Mouse (Mus musculus) G1E-ER4 (cell line): ENCODE results near the gene Pax8. TPM values are rescaled to one million over a fixed set of nuclear protein-coding genes. Genes with fewer than 3 reads are reported as not detected.

Experiments used
- GATA1 ChIP-seq: IDR thresholded peaks from one replicate; pipeline ENCODE4 v1.8.0; 2012; ENCODE audit warnings: low read length, inconsistent platforms
- polyA plus RNA-seq: library from polyadenylated mRNA; stranded (reverse); fragments of >175 nt; gene quantifications from 2 replicates; pipeline ENCODE4 v1.2.3, GENCODE M21; 2012

The Pax8 gene
- not detected in 2 replicates for polyA plus RNA-seq

DNA sequence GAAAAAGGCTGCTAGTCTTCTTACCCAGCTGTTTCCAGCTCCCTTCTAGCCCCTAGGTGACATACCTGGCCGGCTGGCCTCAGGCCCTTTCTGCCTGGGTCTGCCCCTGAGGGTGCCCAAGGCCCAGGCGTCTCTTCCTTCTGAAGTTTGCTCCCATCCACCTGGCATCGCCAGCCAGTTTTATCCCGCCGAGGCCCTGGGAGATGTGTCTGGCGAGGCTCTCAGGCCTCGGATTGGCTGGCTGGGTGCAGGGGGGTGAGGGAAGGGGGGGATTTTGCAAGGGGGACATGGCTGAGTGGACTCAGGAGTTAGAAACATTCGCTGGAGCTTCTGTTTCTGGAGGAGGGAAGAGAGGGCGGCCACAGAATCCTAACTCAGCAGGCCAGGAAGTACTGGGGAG is at the start of gene Pax8:
TSS of gene Pax8 (minus strand) at position 180 of the 400 bp plus-strand sequence.
- no peak for TF ChIP-seq GATA1

DNA sequence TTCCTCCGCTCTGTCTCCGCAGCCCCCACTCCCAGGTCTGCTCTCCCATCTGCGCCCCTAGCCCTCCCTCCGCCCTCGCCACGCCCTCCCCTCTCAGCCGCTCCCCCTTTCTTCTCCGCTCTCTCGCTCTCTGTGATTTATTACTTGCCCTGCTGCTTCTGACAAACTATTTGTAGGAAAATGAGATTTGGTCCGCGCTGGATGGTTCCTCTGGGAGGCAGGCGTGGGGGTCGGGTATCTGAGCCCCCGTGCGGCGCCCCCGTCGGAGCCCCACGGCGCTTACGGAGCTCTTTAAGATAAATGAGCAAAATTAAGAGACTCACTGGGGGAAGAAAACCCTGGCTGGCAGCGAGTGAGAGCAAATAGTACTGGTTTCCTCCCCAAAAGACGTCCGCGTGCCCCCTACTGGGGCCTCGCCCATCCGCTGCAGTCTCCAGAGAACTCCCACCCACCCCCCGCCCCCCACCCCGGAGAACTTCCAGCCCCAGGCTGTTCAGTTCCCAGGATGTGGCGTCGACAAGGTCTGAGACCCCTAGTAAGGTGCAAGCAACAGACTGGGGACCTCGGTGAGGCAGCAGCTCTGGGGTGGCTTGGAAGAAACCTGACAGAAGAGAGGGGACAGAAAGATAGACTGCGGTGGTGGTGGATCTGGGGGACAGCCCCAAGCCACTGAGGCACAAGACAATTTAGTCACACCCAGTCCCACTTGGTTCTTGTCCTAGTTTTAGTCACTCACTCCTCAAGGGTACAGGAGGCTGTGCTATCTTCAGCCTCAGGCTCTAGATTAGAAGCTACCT is 46.2 kb upstream of the Pax8 start:
- no peak for TF ChIP-seq GATA1

DNA sequence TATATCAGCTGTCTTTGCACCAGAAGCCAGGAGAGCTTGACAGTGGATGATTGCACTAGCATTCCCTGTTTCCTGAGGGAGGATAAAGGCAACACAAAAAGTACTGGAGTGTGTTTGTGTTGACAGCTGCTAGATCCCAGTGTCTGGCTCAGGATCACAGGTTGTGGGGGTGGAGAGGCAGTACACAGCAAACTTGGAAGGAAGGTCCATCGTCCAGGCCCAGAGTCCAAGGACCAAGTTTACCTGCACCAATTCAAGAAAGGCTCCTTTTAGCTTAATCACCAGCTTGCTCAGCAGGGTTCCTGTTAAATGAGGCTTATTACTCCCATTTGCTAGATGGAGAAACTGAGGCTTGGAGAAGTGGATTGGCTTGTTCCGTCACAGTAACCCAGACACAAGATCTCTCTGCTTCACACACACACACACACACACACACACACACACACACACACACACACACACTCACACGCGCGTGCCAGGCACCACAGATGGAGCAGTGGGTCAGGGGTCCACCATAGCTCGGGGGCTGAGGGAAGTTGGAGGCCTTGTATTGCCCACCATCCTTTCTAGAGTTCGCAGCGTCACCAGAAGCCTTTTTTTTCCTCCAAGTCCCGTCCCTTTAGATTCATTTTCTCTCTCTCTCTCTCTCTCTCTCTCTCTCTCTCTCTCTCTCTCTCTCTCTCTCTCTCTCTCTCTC is 45.3 kb upstream of the Pax8 start:
- no peak for TF ChIP-seq GATA1

DNA sequence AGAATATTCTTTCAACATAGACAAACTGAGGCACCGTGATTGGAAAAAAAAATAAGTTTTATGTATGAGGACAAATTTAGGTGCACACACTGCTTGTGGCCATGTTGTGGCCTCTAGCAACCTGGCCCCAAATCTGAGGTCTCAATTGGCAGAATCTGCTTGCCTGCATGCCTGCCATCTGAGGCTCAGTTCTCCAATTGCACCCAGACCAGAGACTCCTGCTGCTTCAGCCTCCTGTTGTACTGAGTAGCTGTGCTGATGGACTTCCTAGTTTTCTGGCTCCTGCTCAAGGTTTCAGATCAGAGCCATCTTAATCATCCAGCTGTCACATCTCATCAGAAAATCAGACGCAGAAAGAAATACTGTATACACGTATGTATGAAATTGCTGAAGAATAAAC is 41.5 kb upstream of the Pax8 start:
- TF ChIP-seq GATA1 = no peak

GRCm38 (mm10) chr2:24507359-24507758 is 32.0 kb upstream of the Pax8 start:
- no peak for TF ChIP-seq GATA1

- TF ChIP-seq GATA1 = no peak
These were observed 27.6 kb upstream of the Pax8 start for GRCm38 (mm10) chr2:24502963-24503471.

DNA sequence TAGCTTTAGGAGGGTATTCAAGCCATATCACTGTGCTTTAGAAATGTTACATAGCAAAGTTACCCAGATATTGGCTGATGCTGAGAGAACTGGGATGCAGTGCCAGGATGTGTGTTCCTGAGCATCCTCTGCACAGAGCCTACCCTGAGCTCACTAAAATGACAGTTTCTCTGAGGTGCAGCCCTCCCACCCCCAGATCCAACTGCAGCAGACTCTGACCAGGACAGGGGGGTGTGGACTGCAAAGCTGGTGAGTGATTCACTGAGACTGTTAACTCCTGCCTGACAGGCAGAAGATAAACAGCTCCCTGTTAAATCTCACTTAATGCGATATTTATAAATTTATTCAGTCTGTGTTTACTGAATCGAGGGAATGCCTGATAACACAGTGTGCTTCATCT is 25.5 kb upstream of the Pax8 start:
- TF ChIP-seq GATA1 = no peak

DNA sequence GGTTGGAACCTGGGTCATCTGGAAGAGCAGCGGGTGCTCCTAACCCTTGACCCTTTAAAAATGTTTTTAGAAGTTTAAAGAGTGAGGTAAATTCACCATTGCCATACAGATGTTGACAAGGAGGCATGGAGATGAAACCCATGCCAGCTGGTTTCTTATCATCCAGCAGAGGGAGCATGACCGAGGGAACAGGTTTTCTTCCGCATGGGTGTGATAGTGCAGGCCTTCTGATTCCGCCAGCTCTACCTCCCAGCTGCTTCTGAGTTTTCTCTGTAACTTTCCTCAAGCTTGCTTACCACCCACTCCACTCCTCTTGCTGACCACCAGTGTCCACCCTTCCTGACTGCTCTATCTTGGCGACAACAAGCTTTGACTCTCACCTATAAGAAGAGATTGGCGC is 15.2 kb upstream of the Pax8 start:
- no peak for TF ChIP-seq GATA1

- no peak for TF ChIP-seq GATA1
These were observed 13.3 kb upstream of the Pax8 start for GRCm38 (mm10) chr2:24488660-24489059.

DNA sequence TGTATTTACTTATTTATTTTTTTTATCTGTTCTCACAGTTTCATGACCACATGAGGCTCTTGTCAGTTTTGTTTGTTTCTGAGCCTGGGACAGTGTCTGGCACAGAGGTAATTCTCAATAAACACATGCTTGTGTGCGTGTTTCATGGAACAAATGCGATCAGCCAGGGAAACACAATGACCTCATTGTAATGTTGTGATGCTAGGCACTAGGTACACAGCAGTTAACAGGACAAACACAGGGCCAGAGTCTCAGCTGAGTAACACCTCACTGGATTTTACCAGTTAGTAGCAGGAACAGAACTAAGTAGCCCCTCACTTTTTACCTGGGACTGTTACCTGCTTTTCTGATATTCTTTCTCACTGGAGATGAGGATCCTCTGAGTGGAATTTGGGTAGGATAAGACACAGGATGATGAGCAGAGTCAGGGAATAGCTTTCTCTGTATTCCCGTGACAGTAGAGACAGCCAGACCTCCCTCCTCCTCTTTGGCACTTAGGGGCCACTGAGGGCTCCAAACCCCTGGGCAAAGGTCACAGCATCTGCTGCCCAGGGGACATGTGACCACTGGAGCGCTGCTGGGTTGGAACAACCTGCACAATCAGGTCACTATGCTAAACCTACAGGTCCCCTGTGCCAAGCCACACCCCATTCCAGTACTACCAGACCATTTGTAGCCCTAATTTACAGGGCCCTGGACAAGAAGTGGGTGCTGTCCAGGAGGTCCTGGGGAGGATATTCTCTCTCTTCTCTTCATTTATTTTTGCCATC is 11.8 kb upstream of the Pax8 start:
- TF ChIP-seq GATA1 = no peak

DNA sequence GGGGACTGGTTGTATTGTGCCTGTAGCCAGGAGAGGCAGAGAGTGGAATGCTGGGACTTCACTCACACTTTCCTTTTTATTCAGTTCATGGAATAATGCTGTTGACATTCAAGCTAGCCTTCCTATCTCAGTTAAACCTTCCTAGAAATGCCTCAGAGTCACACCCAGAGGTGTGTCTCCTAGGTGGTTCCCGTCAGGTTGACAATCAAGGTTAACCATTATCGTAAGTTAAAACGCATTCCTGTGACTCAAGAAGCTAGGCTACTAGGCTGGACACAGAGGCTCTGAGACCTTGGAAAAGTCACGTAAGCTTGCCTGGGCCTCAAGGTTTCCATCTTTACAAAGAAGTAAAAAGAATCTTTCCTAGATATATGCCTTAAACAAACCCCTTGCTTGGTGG is 10.0 kb upstream of the Pax8 start:
- TF ChIP-seq GATA1 = no peak

DNA sequence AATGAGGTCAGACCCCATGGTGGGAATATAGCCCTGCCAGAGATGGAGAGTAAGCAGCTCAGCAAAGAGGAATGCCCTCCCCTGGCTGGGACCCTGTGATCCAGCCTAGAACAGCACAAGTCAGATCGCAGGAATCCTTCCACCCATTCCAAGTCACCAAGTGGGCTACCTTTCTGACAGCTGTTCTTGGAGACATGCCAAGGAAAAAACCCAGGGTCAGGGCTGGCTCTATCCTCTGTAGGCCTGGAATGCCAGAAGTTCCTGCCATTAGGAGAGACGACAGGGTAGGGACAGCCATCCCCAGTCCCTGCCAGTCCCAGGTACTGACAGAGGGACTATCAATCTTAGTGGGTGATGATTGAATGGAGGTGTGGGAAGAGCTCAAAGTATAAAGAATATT is 4.5 kb upstream of the Pax8 start:
- no peak for TF ChIP-seq GATA1

GRCm38 (mm10) chr2:24479151-24479550 is 3.8 kb upstream of the Pax8 start:
- TF ChIP-seq GATA1 = no peak

DNA sequence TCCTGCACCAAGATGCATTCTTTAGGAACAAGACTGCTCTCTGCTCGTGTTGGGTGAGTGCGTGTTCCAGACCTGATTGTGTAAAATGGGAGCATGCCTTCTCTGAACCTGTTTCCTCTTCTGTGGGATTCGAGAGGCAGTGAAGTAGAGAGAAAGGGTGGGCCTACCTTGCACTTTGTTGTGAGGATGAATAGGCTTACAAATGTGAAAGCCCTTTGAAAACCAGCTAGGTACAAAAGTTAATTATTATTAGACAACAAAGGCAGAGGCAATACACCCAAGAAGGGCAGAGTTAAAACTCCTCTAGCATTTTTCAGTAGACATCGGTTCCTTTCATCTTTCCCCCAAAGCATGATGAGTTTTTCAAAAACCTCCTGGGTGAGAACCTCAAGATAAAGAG is 3.2 kb upstream of the Pax8 start:
- no peak for TF ChIP-seq GATA1

- TF ChIP-seq GATA1 = no peak
These were observed 653 bp downstream of the Pax8 start for GRCm38 (mm10) chr2:24474514-24475378.
